Mouse (Mus musculus): ENCODE results near the gene Pcdh7. TPM values are rescaled to one million over a fixed set of nuclear protein-coding genes. Genes with fewer than 3 reads are reported as not detected.

Pcdh7 gene
- total and polyA plus RNA-seq, 3 experiments, result not detected

DNA sequence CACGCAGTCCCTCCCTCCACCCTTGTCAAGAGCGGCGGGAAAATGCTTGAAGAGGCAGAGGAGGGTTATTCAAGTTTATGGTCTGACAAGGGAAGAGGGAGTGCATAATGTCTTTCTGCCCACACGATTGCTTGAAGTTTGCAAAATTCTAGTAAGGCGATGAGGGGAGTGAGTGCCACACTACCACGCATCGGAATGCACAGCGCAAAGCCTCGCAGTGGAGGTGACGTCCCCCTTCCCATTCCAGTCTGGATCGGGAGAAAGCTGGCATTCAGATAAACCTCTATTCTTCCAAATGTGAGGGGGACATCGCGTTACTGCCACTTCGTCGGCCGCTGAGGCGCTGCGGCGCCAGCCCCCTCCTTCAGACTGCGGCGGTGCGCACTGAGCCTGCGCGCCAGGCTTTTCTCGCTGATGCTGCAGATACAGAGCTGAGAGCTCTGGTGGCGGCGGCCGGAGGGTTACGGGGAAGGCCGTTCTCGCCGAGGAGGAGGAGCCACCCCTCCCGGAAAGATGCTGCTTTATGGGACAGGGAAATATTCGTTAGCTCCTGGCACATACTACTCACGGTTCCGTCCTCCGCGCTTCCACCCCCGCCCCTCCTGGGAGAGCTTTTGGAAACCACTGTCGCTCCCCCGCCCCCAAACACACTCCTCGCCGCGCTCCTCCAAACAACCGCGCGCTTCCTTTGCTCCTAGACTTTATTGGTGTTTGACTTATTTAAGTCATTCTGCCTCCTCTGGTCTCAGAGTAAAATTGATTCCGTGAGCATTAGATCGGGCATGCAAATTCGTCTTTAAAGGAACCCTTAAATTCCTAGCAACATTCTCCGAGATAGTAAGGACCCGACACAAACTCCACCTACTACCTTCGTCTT lies 2.0 kb upstream of the Pcdh7 start:
- no peaks in the 10 kb centered on the region for H3K27me3 ChIP-seq (ENCODE audit: control insufficient read depth in 1 of 2, insufficient read depth in 2 of 2, low read length in 2 of 2)
- no peaks in the 10 kb centered on the region for H3K36me3 ChIP-seq (ENCODE audit: control insufficient read depth in 1 of 2, insufficient read depth in 2 of 2, low read length in 2 of 2)
- no peak for DNase-seq (ENCODE audit: low read depth, low spot score)
- TF ChIP-seq SIN3A (IDR thresholded peaks at IDR 0.05; ENCODE audit: low read length) (no peak), ZKSCAN1 (IDR thresholded peaks at IDR 0.05; ENCODE audit: low read depth, low read length) (no peak), MEF2A (IDR thresholded peaks at IDR 0.05; ENCODE audit: extremely low read depth, insufficient replicate concordance, low read depth, low read length, poor library complexity, severe bottlenecking) (no peak), MYB (IDR thresholded peaks at IDR 0.05; ENCODE audit: low read depth, low read length) (no peak)
- no peak overlapping the region for H3K27ac ChIP-seq (ENCODE audit: control insufficient read depth, low read depth, low read length)
- no peak overlapping the region for H3K4me3 ChIP-seq (ENCODE audit: control insufficient read depth in 1 of 2, insufficient read depth in 1 of 2, low read depth in 2 of 2, low read length in 2 of 2)
- H3K9ac ChIP-seq (ENCODE audit: control insufficient read depth, low read depth, low read length, poor library complexity, severe bottlenecking), result no peak overlapping the region
- no peaks in the 10 kb centered on the region for H3K79me2 ChIP-seq (ENCODE audit: control insufficient read depth, insufficient read depth, low read length, poor library complexity)
- no peaks in the 10 kb centered on the region for H3K4me1 ChIP-seq (ENCODE audit: control insufficient read depth in 1 of 2, insufficient read depth in 2 of 2, low read length in 2 of 2)
- H3K9me3 ChIP-seq (replicated peaks; ENCODE audit: insufficient read depth, low read length), result no peaks in the 10 kb centered on the region

DNA sequence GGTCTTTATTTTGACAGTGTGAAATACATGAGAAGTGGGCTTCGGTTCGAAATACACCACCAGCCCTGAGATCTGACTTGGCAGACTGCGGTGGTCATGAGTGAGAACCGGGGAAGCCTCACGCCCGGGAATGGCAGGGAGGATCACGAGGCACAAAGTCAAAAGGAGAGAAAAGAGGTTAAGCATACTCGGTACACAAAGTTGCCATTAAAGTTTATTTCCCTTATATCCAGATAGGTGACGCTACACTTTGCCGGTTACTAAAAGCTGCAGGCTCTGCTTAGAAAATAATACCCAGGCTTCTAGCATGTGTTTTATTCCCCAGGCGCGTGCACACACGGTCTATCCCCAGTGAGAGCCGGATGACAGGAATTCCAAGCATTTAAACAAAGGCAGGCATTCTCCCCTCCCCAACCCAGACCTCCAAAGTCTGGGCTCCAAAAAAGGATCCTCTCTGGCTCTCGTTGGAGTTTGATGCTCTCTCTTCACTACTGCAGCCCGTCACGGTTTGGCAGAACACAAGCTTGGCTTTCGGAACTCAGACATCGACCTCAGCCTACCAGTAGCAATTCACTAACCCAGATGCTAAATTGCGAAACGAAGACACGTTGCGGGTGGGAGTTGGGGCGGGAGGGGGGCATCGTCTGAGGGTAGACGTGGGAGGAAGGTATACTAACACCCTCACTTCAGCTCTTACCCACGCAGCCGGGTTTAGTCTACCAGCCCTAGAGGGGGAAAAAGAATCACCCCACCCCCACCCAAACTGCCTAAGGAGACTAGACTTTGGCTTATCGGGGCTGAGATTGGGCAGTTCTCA lies 1.1 kb upstream of the Pcdh7 start:
- Histone ChIP-seq H3K9ac (ENCODE audit: control insufficient read depth, low read depth, low read length, poor library complexity, severe bottlenecking) (no peak overlapping the region), H3K36me3 (ENCODE audit: control insufficient read depth in 1 of 2, insufficient read depth in 2 of 2, low read length in 2 of 2) (no peaks in the 10 kb centered on the region), H3K9me3 (replicated peaks; ENCODE audit: insufficient read depth, low read length) (no peaks in the 10 kb centered on the region), H3K79me2 (ENCODE audit: control insufficient read depth, insufficient read depth, low read length, poor library complexity) (no peaks in the 10 kb centered on the region), H3K4me3 (ENCODE audit: control insufficient read depth in 1 of 2, insufficient read depth in 1 of 2, low read depth in 2 of 2, low read length in 2 of 2) (no peak overlapping the region), H3K4me1 (ENCODE audit: control insufficient read depth in 1 of 2, insufficient read depth in 2 of 2, low read length in 2 of 2) (no peaks in the 10 kb centered on the region), H3K27me3 (ENCODE audit: control insufficient read depth in 1 of 2, insufficient read depth in 2 of 2, low read length in 2 of 2) (no peaks in the 10 kb centered on the region), H3K27ac (ENCODE audit: control insufficient read depth, low read depth, low read length) (no peak overlapping the region)
- TF ChIP-seq MAX (IDR thresholded peaks at IDR 0.05; ENCODE audit: low read length) (no peak), CTCF (IDR thresholded peaks at IDR 0.05 in 2 of 3, conservative IDR thresholded peaks at IDR 0.05 in 1 of 3; ENCODE audit: control insufficient read depth in 1 of 3, insufficient read depth in 1 of 3, low read depth in 2 of 3, low read length in 3 of 3, poor library complexity in 1 of 3, severe bottlenecking in 1 of 3) (no peak), POLR2AphosphoS2 (IDR thresholded peaks at IDR 0.05; ENCODE audit: low read length) (no peak), TAL1 (IDR thresholded peaks at IDR 0.05; ENCODE audit: low read length) (no peak), CHD1 (IDR thresholded peaks at IDR 0.05; ENCODE audit: low read depth, low read length) (no peak)
- DNase-seq (ENCODE audit: low read depth, low spot score), result no peak

DNA sequence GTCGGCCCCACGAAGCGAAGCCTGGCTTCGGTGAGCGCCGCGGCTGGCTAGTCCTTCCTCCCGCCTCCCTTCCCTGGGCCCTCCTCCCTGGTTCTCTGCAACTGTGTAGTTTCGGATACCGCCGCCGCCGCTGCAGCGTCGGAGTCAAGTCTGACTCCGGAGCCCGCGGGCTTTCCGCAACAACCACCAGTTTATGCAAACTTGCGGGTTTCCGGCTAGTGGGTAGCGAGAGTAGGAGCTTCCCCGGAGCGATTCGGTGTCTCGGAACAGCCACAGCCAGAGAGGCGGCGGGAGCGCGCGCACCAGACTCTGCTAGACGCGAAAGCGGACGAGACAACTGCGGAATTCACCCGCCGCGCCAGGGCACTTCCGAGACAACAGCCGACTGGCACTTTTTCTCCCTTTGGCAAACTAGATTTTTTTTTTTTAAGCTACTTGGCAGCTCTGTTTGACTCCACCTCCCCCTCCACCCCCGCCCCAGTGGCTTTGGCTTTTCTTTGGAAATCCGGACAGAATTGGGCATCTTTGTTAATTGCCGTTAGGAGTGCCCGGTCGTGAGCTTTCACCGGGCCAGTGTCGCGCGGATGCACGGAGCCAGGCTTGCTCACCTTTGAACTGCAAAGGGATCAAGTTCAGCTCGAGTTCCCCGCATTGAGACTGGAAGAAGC lies 395 bp upstream of the Pcdh7 start:
- Histone ChIP-seq H3K4me3 (ENCODE audit: control insufficient read depth in 1 of 2, insufficient read depth in 1 of 2, low read depth in 2 of 2, low read length in 2 of 2) (no peak overlapping the region), H3K4me1 (ENCODE audit: control insufficient read depth in 1 of 2, insufficient read depth in 2 of 2, low read length in 2 of 2) (no peaks in the 10 kb centered on the region), H3K9me3 (replicated peaks; ENCODE audit: insufficient read depth, low read length) (no peaks in the 10 kb centered on the region), H3K27ac (ENCODE audit: control insufficient read depth, low read depth, low read length) (no peak overlapping the region), H3K36me3 (ENCODE audit: control insufficient read depth in 1 of 2, insufficient read depth in 2 of 2, low read length in 2 of 2) (no peaks in the 10 kb centered on the region), H3K27me3 (ENCODE audit: control insufficient read depth in 1 of 2, insufficient read depth in 2 of 2, low read length in 2 of 2) (no peaks in the 10 kb centered on the region), H3K9ac (ENCODE audit: control insufficient read depth, low read depth, low read length, poor library complexity, severe bottlenecking) (no peak overlapping the region), H3K79me2 (ENCODE audit: control insufficient read depth, insufficient read depth, low read length, poor library complexity) (no peaks in the 10 kb centered on the region)
- DNase-seq (ENCODE audit: low read depth, low spot score), result no peak
- TF ChIP-seq MXI1 (IDR thresholded peaks at IDR 0.05; ENCODE audit: low read depth, low read length) (no peak), ETS1 (IDR thresholded peaks at IDR 0.05; ENCODE audit: low read depth, low read length) (no peak), MAZ (IDR thresholded peaks at IDR 0.05; ENCODE audit: low read depth, low read length) (no peak), POLR2A (IDR thresholded peaks at IDR 0.05; ENCODE audit: control insufficient read depth in 1 of 2, insufficient read depth in 1 of 2, low read depth in 1 of 2, low read length in 2 of 2, poor library complexity in 1 of 2) (no peak), JUND (IDR thresholded peaks at IDR 0.05; ENCODE audit: low read depth, low read length) (no peak), E2F4 (IDR thresholded peaks at IDR 0.05; ENCODE audit: borderline replicate concordance, low read depth, low read length) (no peak), RCOR1 (IDR thresholded peaks at IDR 0.05; ENCODE audit: low read depth, low read length) (no peak), UBTF (IDR thresholded peaks at IDR 0.05; ENCODE audit: borderline replicate concordance, insufficient read depth, low read depth, low read length) (no peak), GABPA (IDR thresholded peaks at IDR 0.05; ENCODE audit: low read depth, low read length) (no peak), ZC3H11A (IDR thresholded peaks at IDR 0.05; ENCODE audit: low read depth, low read length) (no peak), TCF12 (IDR thresholded peaks at IDR 0.05; ENCODE audit: low read depth, low read length) (no peak), MEF2A (IDR thresholded peaks at IDR 0.05; ENCODE audit: extremely low read depth, insufficient replicate concordance, low read depth, low read length, poor library complexity, severe bottlenecking) (no peak), POLR2AphosphoS5 (IDR thresholded peaks at IDR 0.05; ENCODE audit: borderline replicate concordance, low read depth, low read length) (no peak), NELFE (IDR thresholded peaks at IDR 0.05; ENCODE audit: low read depth, low read length) (no peak), POLR2AphosphoS2 (IDR thresholded peaks at IDR 0.05; ENCODE audit: low read length) (no peak)

Data from MEL (cell line).